8 mouse cellular contexts compared by ENCODE assay signal in the genomic region with DNA sequence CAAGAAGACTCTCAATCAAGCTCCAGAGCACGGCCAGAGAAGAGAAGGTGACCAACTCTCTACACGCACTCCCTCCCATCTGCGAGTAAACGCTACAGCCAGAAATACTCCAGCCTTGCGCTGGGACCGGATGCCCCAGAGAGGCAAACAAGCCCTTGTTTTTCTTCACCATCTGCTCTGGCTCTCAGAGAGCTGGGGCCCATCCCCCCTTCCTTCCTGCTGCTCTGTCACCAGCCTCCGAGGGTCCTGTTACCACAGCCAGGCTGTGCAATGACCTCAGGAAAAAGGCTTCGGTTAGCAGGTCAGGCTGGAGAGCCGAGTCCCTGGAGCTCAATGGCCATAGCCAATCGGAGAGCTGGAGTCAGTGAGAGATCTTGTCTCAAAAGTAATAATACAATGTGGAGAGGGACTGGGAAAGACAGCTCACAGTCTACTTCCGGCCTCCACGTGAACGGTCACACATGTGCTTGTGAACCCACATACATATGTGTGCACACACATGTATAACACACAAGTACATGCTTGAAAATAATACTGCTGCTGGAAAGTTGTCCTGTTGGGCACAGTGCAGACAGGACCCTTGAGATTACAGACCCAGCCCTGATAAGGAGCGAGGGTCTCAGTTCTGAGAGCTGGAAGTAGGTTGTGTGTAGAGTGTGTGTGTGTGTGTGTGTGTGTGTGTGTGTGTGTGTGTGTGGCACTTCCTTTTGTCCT. TPM values are rescaled to one million over a fixed set of nuclear protein-coding genes. Genes with fewer than 3 reads are reported as not detected.
DNase-seq lines count a peak whose midpoint lies in the region; ATAC-seq and TF ChIP-seq lines count a peak whose summit lies in the region.

No protein-coding gene starts in this region.

- peak overlapping the region; percentile 47 for H3K27ac ChIP-seq in heart, adult 2 months
- H3K27ac ChIP-seq in intestine, embryonic 14.5 days (ENCODE audit: low read depth): peak overlapping the region; percentile 94
- H3K27ac ChIP-seq in limb, embryonic 15.5 days: peak overlapping the region; percentile 80

- TF ChIP-seq CTCF in heart, adult 2 months (IDR thresholded peaks at IDR 0.05): no peak

- WGBS in heart, adult 2 months: 12% methylated on average over 14 of the region's 14 CpGs
- 16% methylated on average over 14 of the region's 14 CpGs for WGBS in intestine, embryonic 14.5 days
- 17% methylated on average over 14 of the region's 14 CpGs for WGBS in limb, embryonic 15.5 days

- TF ChIP-seq EP300 in heart, adult 2 months (IDR thresholded peaks at IDR 0.05; ENCODE audit: insufficient read depth, low read depth, low read length): no peak

- H3K4me2 ChIP-seq in intestine, embryonic 14.5 days (ENCODE audit: low read length): peak overlapping the region; percentile 29
- H3K4me2 ChIP-seq in limb, embryonic 15.5 days: peak overlapping the region; percentile 17; the same call in 1 of the 2 replicates

- no peaks in the 10 kb centered on the region for H3K36me3 ChIP-seq in heart, adult 2 months (ENCODE audit: control insufficient read depth, insufficient read depth, low read length)
- H3K36me3 ChIP-seq in intestine, embryonic 14.5 days (ENCODE audit: control insufficient read depth, insufficient read depth, low read length): no peaks in the 10 kb centered on the region
- no peaks in the 10 kb centered on the region for H3K36me3 ChIP-seq in limb, embryonic 15.5 days

- DNase-seq in Muller cell, postnatal 12 days (ENCODE audit: inconsistent ontology term): peak; percentile 16
- DNase-seq in embryo, embryonic 11.5 days (ENCODE audit: low read depth, low spot score): peak; percentile 74
- DNase-seq in heart, adult 2 months: peak; percentile 57 to 71
- DNase-seq in intestine, embryonic 14.5 days (ENCODE audit: low spot score): peak; percentile 77
- DNase-seq in neural tube, embryonic 10.5 days (ENCODE audit: extremely low spot score, low spot score): peak; percentile 82
- peak; percentile 87 for DNase-seq in thymus, postnatal 0 days (ENCODE audit: low spot score)
- DNase-seq in cerebellum, adult 8-10 months: no peak

- peak; percentile 62 for ATAC-seq in intestine, embryonic 14.5 days (replicated peaks; ENCODE audit: low FRiP score, low TSS enrichment, low read depth)
- ATAC-seq in limb, embryonic 15.5 days (ENCODE audit: insufficient number of reproducible peaks, low FRiP score, low TSS enrichment, low read depth): peak; percentile 66

- H3K4me1 ChIP-seq in heart, adult 2 months (ENCODE audit: control insufficient read depth, insufficient read depth, low read length): peaks cover 2% of the 10 kb centered on the region; the same call in 1 of the 2 replicates
- H3K4me1 ChIP-seq in intestine, embryonic 14.5 days (replicated peaks; ENCODE audit: control insufficient read depth, insufficient read depth, low read length): peaks cover 33% of the 10 kb centered on the region
- peaks cover 49% of the 10 kb centered on the region for H3K4me1 ChIP-seq in limb, embryonic 15.5 days

- TF ChIP-seq POLR2A in heart, adult 2 months (IDR thresholded peaks at IDR 0.05; ENCODE audit: insufficient read depth, low read depth, low read length): no peak

- H3K79me2 ChIP-seq in heart, adult 2 months (replicated peaks; ENCODE audit: control insufficient read depth, insufficient read depth, low read length): no peaks in the 10 kb centered on the region

- H3K9ac ChIP-seq in heart, adult 2 months (ENCODE audit: low read depth, low read length): no peak overlapping the region
- H3K9ac ChIP-seq in intestine, embryonic 14.5 days (ENCODE audit: low read length): peak overlapping the region; percentile 10; the same call in 1 of the 2 replicates
- no peak overlapping the region for H3K9ac ChIP-seq in limb, embryonic 15.5 days

- H3K9me3 ChIP-seq in intestine, embryonic 14.5 days (ENCODE audit: control insufficient read depth, low read length): no peaks in the 10 kb centered on the region
- no peaks in the 10 kb centered on the region for H3K9me3 ChIP-seq in limb, embryonic 15.5 days

- intact Hi-C loops in heart, adult 2 months (cut with DNase I): no loop called here

- no peaks in the 10 kb centered on the region for H3K27me3 ChIP-seq in heart, adult 2 months (ENCODE audit: control insufficient read depth, insufficient read depth, low read length)
- H3K27me3 ChIP-seq in intestine, embryonic 14.5 days (replicated peaks; ENCODE audit: control insufficient read depth, insufficient read depth, low read length): no peaks in the 10 kb centered on the region
- H3K27me3 ChIP-seq in limb, embryonic 15.5 days: no peaks in the 10 kb centered on the region

- no peak overlapping the region for H3K4me3 ChIP-seq in heart, adult 2 months
- no peak overlapping the region for H3K4me3 ChIP-seq in intestine, embryonic 14.5 days (ENCODE audit: low read depth, low read length)
- no peak overlapping the region for H3K4me3 ChIP-seq in limb, embryonic 15.5 days

RNA-seq across cellular contexts. Expression of gene Col26a1, which starts 18.9 kb away (rescaled TPM):
- total RNA-seq in heart, adult 2 months (2021): under 1 TPM; 0.26 to 0.32 TPM
- polyA plus RNA-seq in heart, adult 2 months (2012; rRNA removed): 0.61 and 1.3 TPM in 2 replicates
- 8.7 and 10.4 TPM in 2 replicates for polyA plus RNA-seq in intestine, embryonic 14.5 days (2014; fragmentation: Nextera tagmentation; extraction: Ambion mirVana)
- polyA plus RNA-seq in limb, embryonic 15.5 days (2015; fragmentation: Nextera tagmentation; extraction: Ambion mirVana): 112 and 115 TPM in 2 replicates
- polyA plus RNA-seq in thymus, postnatal 0 days (2015; fragmentation: Nextera tagmentation; extraction: Ambion mirVana): 0.95 and 1.1 TPM in 2 replicates

RNA-seq across cellular contexts. Expression of gene Ift22, which starts 43.8 kb away (rescaled TPM):
- 10 to 100 TPM in 1 of 2 experiments, 1 to 10 TPM in 1; 8.7 to 10.9 TPM for total RNA-seq in heart, adult 2 months (2021)
- 7.2 and 7.8 TPM in 2 replicates for polyA plus RNA-seq in heart, adult 2 months (2012; rRNA removed)
- polyA plus RNA-seq in intestine, embryonic 14.5 days (2014; fragmentation: Nextera tagmentation; extraction: Ambion mirVana): 59.4 and 71.7 TPM in 2 replicates
- 56.2 and 60.5 TPM in 2 replicates for polyA plus RNA-seq in limb, embryonic 15.5 days (2015; fragmentation: Nextera tagmentation; extraction: Ambion mirVana)
- 36.7 and 40.5 TPM in 2 replicates for polyA plus RNA-seq in thymus, postnatal 0 days (2015; fragmentation: Nextera tagmentation; extraction: Ambion mirVana)
